Mouse (Mus musculus): ENCODE data around the gene Cxcl16.
"Not testable (repeated sequence)": the region's sequence is repeated elsewhere in the genome, so short reads cannot be mapped to it uniquely, and the experiment has no call there.

Gene Cxcl16

DNA sequence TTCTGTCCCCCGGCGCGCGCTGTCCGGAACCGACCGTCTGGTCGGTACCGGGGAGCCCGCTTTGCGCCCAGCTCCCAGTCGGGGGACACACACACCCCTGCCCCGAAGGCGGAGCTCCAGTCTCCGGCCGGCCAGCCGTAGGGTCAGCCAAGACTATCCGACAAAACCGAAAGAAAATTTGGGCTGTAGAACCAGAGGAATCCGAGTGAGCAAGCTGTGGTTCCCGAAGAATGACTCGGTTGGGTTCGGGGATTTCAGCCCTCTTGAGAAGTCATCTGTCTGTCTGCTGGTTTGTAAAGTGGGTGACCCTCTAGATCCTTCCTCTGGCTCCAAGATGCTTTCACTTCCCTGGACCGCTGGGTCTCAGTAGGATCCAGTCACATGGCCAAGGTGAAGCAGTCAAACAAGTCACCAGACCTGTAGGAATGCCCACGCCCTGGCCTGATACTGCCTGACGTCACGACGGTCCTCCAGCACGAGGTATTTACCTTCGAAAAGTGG is at the start of gene Cxcl16:
Cxcl16 (minus strand) TSS at position 384 of the 501 bp plus-strand sequence.
- peak; percentile 86 for DNase-seq (ENCODE audit: low spot score)

- no peak for DNase-seq (ENCODE audit: low spot score)
Measured at GRCm38 (mm10) chr11:70506962-70507515, 47.3 kb upstream of the Cxcl16 start.

DNA sequence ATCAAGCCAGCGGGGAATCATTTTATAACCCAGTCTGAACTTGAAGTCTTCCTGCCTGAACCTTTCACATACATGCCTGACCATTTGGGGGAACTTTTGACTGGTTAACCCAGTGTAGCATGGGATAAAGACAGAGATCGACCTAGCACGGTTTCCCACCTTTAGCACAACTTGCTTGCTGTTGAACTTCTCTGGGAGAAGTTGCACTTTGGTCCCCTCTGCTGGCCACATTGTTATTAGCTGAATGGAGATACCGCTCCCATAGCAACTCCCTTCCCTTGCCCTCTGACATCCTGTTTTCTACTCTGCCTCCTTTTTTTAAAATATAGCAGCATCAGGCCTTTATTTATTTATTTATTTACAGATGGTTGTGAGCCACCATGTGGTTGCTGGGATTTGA is 46.6 kb upstream of the Cxcl16 start:
- peak; percentile 84 for DNase-seq (ENCODE audit: low spot score)

GRCm38 (mm10) chr11:70504970-70505369 is 45.2 kb upstream of the Cxcl16 start, which contains the start of gene Tm4sf5:
TSS of gene Tm4sf5 (plus strand) at chr11:70505244.
- no peak for DNase-seq (ENCODE audit: low spot score)

GRCm38 (mm10) chr11:70502018-70502417 is 42.2 kb upstream of the Cxcl16 start:
- no peak for DNase-seq (ENCODE audit: low spot score)

DNA sequence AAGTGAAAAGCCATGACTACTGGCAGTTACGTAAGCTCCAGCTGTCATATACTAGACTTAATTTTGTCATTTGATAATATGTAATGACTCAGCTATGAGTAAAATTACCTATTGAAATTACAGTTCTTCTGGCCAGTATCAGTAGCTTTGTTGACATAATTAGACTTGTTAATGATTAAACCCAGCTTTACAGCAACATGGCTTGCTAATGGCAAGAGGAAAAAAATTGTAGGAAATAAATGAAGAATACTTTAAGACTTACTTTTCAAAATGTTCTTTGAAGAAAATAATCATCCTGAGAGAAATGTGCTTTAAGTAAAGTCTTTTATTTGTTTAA is 40.7 kb upstream of the Cxcl16 start:
- DNase-seq (ENCODE audit: low spot score), result no peak

DNA sequence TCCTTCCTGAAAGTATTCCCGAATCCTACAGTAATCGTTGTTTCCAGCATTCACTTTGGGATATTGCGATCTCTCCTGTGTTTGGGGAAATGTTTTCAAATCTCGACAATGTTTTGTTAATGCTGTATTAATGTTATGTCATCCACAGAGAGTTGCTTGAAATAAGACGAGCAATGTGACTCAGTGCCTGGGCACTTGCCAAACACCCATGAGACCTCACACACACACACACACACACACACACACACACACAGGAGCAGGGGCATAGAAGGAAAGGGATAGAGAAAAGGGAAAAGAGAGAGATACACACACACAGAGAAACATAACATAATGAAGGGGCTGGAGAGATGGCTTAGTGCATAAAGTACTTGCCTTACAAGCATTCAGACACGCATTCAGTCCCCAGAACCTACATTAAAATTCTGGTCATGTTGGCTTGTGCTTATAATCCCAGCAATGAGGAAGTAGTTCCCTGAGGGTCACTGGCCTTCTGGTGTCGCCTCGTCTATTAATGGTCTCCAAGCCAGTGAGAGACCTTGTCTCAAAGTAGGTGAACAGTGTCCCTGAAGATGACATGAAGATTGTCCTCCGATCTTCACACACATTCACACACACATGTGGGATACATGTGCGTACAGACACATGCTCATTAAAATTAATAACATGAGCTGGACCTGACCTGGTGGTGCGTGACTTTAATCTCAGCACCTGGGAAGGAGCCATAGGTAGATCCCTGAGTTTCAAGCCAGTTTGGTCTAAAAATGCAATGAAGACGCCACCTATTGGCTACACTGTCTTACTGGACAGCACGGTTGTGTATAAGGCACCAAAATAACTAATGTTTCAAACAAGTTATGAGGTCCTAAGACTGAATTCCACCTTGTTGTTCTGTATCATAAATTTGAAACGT is 40.0 kb upstream of the Cxcl16 start:
- peak; percentile 55 for DNase-seq (ENCODE audit: low spot score)

DNA sequence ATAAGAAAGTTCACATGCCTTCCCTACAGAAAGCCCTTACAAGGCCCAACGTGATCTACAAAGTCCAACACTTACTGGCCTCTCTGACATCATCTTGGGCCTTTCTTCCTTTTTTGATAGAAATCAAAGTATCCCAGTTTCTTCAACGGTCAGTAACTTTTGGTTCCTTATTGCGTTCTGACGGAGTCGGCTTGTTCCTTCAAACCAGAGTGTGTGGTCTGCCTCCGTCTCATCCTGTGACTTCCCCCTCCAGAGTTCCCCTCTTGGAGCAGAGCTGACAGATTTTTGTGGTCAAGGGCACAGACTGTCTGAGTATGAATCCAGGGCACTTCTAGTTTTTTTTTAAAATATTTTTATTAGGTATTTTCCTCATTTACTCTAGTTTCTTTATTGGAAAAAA is 29.9 kb upstream of the Cxcl16 start:
- peak; percentile 41 for DNase-seq (ENCODE audit: low spot score)

DNA sequence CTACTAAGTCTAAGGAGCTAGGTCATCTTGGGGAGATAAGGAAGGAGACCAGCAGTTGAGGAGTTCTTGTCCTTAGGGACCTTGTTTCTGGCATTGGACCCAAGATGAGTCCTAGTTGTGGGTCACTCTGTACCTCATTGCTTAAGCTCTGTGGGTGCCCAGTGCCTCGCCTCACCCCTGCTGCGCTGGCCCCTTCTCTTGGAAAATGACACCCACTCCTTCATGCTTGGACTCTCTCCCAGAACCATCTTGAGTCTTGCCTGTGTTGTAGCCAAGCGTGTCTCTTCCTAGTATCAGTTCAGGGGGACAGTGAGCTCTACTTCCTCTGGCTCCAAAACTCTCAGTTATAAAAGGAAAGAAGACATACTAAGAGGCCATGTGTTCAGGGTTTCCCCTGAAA is 29.4 kb upstream of the Cxcl16 start:
- no peak for DNase-seq (ENCODE audit: low spot score)

DNA sequence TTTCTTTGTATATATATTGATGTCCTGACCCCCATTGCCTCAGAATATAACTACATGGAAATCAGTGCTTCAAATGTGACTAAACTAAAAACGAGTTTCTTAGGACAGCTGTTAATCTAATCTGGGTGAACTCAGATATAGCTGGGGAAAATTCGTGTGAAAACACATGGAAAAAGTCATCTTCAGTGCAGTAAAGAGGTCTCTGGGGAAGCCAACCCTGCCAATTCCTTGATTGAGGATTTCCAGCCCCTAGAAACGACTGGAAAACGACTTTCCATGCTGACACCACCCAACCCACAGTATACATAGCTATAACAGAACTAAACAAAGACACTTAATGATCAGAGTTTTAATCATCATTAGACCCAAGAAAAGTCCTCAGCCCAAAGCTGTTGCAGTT is 28.0 kb upstream of the Cxcl16 start:
- DNase-seq (ENCODE audit: low spot score), result no peak

GRCm38 (mm10) chr11:70485498-70485897 is 25.7 kb upstream of the Cxcl16 start:
- no peak for DNase-seq (ENCODE audit: low spot score)

GRCm38 (mm10) chr11:70474872-70475534 is 15.2 kb upstream of the Cxcl16 start:
- no peak for DNase-seq (ENCODE audit: low spot score)

GRCm38 (mm10) chr11:70473291-70473690 is 13.5 kb upstream of the Cxcl16 start:
- DNase-seq (ENCODE audit: low spot score), result not testable (repeated sequence)

DNA sequence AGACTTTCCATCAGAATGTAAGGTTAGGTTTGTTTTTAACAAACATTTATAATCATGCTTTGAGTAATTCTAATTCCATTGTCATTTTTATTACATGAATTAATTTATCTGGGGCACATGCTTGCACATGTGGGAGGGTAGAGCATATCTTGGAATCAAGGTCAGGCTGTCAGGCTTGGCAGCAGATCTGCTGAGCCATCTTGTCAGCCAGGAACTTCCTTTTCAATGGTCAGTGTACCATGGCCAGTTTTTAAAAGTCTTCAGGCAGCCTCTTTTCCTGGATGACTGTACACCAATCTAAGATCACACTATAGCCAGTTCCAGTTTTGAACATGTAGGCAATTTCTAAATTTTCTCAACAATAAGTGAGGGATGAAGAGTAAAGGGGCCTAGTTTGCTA is 12.9 kb upstream of the Cxcl16 start:
- no peak for DNase-seq (ENCODE audit: low spot score)

- DNase-seq (ENCODE audit: low spot score), result no peak
Measured at GRCm38 (mm10) chr11:70469764-70470163, 10.0 kb upstream of the Cxcl16 start.

GRCm38 (mm10) chr11:70467902-70468619 is 8.3 kb upstream of the Cxcl16 start:
- DNase-seq (ENCODE audit: low spot score), result no peak

- DNase-seq (ENCODE audit: low spot score), result no peak
Measured at GRCm38 (mm10) chr11:70465824-70466223, 6.0 kb upstream of the Cxcl16 start.

GRCm38 (mm10) chr11:70465211-70465610 is 5.4 kb upstream of the Cxcl16 start:
- DNase-seq (ENCODE audit: low spot score), result no peak

- no peak for DNase-seq (ENCODE audit: low spot score)
Measured at GRCm38 (mm10) chr11:70463970-70464369, 4.2 kb upstream of the Cxcl16 start.

GRCm38 (mm10) chr11:70458688-70459600 is 840 bp downstream of the Cxcl16 start, which contains the start of gene Zmynd15:
TSS of gene Zmynd15 (plus strand) at chr11:70459433.
- peak; percentile 42 for DNase-seq (ENCODE audit: low spot score)
